Mouse (Mus musculus) midbrain, embryonic 13.5 days (tissue): ENCODE measurements around the gene Cyp2s1. TPM values are rescaled to one million over a fixed set of nuclear protein-coding genes. Genes with fewer than 3 reads are reported as not detected.

Experiments used
- ATAC-seq: fragments of 200-750 bp; cut with Nextera tagmentation; 2 replicates; pipeline ENCODE4 v1.8.0; 2017; ENCODE audit warnings: mild to moderate bottlenecking, moderate TSS enrichment, moderate library complexity
- H3K27ac ChIP-seq: fragments of 300-500 bp; sonication (generic); 2 replicates; pipeline ENCODE4 v1.5.1; 2015; ENCODE audit warnings: inconsistent platforms, mild to moderate bottlenecking, moderate library complexity
- H3K27me3 ChIP-seq: fragments of 300-500 bp; sonication (generic); 2 replicates; pipeline ENCODE4 v1.6.1; 2015; ENCODE audit warnings: mild to moderate bottlenecking, inconsistent platforms
- H3K36me3 ChIP-seq: fragments of 300-500 bp; sonication (generic); 2 replicates; pipeline ENCODE4 v1.6.1; 2015; ENCODE audit warnings: mild to moderate bottlenecking, inconsistent platforms
- H3K4me1 ChIP-seq: fragments of 300-500 bp; sonication (generic); replicated peaks from 2 replicates; pipeline ENCODE4 v1.6.1; 2015; ENCODE audit warnings: inconsistent platforms
- H3K4me2 ChIP-seq: fragments of 300-500 bp; sonication (generic); replicated peaks from 2 replicates; pipeline ENCODE4 v1.6.1; 2015; ENCODE audit warnings: moderate library complexity, mild to moderate bottlenecking, inconsistent platforms
- H3K4me3 ChIP-seq: fragments of 300-500 bp; sonication (generic); replicated peaks from 2 replicates; pipeline ENCODE4 v1.5.1; 2015; ENCODE audit warnings: mild to moderate bottlenecking, inconsistent platforms
- H3K9ac ChIP-seq: fragments of 300-500 bp; sonication (generic); replicated peaks from 2 replicates; pipeline ENCODE4 v1.6.1; 2015; ENCODE audit warnings: mild to moderate bottlenecking, inconsistent platforms
- H3K9me3 ChIP-seq: fragments of 300-500 bp; sonication (generic); 2 replicates; pipeline ENCODE4 v1.6.1; 2016; ENCODE audit warnings: mild to moderate bottlenecking, inconsistent platforms
- WGBS: fragments of 180-500 bp; shearing (Covaris S2); methylation state at CpG from one replicate; pipeline ENCODE4 v1.1.7; 2015; 5-methylcytosine and 5-hydroxymethylcytosine counted together
- polyA plus RNA-seq: library from polyadenylated mRNA; unstranded; fragments of >200 nt; fragmentation: Nextera tagmentation; extraction: Ambion mirVana; gene quantifications from 2 replicates; pipeline ENCODE4 v1.2.1, GENCODE M21; 2015

Gene Cyp2s1
- polyA plus RNA-seq, 1 experiment from 2014 or later = 1.0 TPM

DNA sequence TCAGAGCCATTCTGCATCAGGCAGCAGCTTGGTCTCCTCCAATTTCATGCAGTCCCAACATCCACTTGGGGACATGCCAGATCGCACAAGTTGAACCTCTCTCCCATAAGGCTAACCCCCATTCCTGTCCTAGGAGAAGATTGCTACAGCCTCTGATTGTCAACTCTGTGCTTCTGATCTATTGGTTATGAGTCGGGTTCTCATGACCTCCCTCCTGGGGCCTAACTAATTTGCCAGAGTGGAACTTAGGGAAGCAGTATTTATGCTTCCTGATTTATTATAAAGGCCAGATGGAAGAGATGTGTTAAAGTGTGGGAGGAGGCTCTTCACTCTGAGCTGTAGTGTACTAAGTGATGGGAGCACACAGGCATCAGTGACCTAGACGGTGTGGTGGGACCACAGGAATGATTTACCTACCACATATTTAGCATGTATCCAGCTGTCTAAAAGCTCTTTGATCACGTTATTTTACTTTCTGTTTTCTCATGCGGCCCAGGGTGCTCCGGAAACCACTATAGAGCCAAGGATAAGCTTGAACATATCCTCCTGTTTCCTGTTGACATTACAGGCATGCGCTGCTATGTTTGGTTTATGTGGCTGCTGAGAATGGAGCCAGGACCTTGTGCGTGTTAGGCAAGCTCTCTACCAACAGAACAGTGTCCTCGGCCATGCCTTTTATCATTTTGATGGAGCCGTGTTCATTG lies 18.6 kb upstream of the Cyp2s1 start:
- Histone ChIP-seq H3K9ac (no peak overlapping the region), H3K36me3 (no peaks in the 10 kb centered on the region), H3K4me3 (no peak overlapping the region), H3K4me2 (no peak overlapping the region), H3K9me3 (no peaks in the 10 kb centered on the region), H3K4me1 (no peaks in the 10 kb centered on the region), H3K27ac (no peak overlapping the region), H3K27me3 (no peaks in the 10 kb centered on the region)
- ATAC-seq = no peak
- 83% methylated on average over 10 of the region's 10 CpGs for WGBS

DNA sequence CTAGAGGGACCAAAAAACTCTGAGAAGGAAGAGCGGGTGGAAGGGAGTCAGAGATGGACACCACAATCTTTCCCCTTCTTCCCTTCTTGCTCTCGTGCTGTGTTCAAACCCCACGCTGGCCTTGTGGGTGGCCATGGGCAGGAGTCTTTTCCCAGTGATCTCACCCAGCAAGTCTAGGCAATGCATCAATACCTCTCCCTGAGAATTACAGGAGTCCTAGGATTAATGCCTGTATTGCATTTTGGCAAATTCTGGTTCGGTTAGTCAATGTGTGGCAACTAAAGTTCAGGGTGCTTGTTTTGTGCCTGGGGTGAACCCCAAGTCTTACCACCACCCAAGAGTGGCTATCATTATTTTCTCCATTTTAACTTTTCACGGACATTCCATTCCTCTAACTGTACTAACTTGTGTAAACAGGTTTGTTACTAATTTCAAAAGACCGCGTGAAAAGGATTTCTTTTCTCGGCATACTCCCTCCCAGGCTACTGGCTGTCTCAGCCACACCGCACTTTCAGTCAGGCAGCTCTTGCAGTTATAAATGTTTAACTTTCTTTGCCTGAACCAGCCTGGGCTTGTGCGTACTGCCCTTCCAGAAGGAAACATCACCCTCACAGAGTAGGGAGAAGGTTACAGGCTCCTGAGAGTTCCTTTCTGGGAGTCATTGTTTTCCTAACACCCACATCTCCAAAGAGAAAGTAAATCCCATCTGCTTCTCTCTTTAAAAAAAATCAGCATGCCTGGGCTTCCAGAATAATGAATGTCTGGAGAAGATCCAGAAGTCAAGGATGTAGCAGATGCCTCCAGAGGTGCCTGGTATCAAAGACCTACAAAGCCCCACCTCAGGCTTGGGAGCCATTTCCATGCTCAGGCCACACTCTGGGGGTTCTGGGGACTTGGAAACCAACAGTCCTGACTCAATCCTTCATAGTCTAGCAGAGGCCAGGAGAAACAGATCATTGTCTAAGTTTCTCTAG lies 15.1 kb upstream of the Cyp2s1 start:
- Histone ChIP-seq H3K4me2 (no peak overlapping the region), H3K27ac (no peak overlapping the region), H3K4me3 (no peak overlapping the region), H3K9me3 (no peaks in the 10 kb centered on the region), H3K27me3 (no peaks in the 10 kb centered on the region), H3K36me3 (no peaks in the 10 kb centered on the region), H3K9ac (no peak overlapping the region), H3K4me1 (no peaks in the 10 kb centered on the region)
- ATAC-seq = no peak
- WGBS = 83% methylated on average over 10 of the region's 10 CpGs

DNA sequence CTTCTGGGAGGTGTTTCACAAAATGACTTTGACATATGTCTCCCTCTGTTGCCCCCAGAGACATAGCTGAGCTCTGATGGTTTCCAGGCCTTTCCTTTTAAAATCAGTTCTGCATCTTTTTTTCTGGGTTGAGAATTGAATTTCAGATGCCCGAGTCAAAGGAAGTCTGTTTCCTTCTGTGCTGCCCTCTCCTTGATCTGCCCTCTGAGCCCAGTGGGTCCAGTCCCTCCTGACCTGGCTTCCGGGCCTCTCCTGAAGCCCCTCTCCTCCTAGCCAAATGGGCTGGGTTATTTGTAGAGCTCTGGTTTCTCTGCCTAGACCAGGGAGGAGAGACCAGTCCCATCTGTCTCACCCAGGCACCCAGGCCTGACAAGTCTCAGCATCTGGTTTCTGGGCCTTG lies 13.5 kb upstream of the Cyp2s1 start:
- Histone ChIP-seq H3K4me3 (no peak overlapping the region), H3K27me3 (no peaks in the 10 kb centered on the region), H3K4me1 (no peaks in the 10 kb centered on the region), H3K9me3 (no peaks in the 10 kb centered on the region), H3K4me2 (no peak overlapping the region), H3K9ac (no peak overlapping the region), H3K36me3 (no peaks in the 10 kb centered on the region), H3K27ac (no peak overlapping the region)
- no peak for ATAC-seq
- WGBS = 64% methylated on average over 2 of the region's 2 CpGs

DNA sequence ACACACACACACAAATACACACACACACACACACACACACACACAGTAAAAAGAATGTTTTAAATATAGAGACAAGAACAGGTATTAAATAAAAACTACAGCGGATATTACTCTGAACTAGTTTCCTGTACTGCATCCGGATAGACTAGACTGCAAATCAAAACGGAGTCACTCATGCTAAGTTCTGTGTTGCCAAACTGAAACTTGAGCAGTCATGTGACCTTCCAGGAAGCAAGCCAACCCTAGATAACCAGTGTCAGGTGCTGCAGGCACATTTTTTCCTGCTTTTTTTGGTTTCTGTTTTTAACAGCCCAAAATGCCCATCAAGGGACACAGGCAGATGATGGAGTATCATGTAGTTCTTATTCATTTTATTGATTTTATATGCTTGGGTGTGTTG lies 10.5 kb upstream of the Cyp2s1 start:
- Histone ChIP-seq H3K4me3 (no peak overlapping the region), H3K36me3 (no peaks in the 10 kb centered on the region), H3K27ac (no peak overlapping the region), H3K4me1 (no peaks in the 10 kb centered on the region), H3K9ac (no peak overlapping the region), H3K4me2 (no peak overlapping the region), H3K9me3 (no peaks in the 10 kb centered on the region), H3K27me3 (no peaks in the 10 kb centered on the region)
- WGBS = 87% methylated on average over 3 of the region's 3 CpGs
- ATAC-seq = no peak

DNA sequence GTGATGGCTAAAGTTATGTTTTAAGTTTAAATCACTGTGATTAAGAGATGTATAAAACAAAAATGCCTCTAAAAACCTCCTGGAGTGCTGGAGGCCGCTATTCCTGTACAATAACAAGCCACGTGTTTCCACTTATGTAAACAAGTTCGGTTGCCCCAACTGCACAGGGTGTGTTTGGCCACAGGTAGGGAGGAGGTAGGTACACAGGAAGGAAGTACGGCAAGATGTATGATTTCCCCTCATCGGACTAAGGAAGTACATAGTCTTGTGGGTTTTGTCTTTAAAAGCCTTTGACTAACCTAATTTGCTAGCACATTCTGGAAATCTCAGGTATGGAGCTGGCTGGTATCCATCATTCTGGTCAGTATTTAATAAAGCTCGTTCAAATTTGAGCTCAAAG lies 9.3 kb upstream of the Cyp2s1 start:
- Histone ChIP-seq H3K9me3 (no peaks in the 10 kb centered on the region), H3K4me2 (no peak overlapping the region), H3K27me3 (no peaks in the 10 kb centered on the region), H3K4me1 (no peaks in the 10 kb centered on the region), H3K4me3 (no peak overlapping the region), H3K36me3 (no peaks in the 10 kb centered on the region), H3K27ac (no peak overlapping the region), H3K9ac (no peak overlapping the region)
- 83% methylated on average over 6 of the region's 6 CpGs for WGBS
- no peak for ATAC-seq

DNA sequence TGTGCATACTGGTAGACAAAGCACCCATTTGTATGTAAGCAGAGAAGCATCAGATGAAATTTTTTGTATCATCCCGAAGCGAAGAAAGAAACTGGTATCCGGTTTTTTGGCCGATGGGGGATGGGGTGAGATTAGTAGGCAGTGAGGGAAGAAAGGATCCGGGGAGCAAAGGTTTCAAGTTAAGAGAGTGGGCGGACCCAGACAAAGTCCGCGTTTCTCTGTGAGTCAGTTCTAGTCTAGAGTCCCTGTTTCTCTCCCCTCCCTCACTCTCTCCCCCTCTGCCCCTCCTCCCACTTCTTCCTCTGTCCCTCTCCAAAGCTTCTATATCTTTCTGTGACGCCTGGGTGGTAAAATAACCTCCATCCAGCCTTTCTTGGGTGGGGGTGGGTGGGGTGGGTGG lies 8.3 kb upstream of the Cyp2s1 start:
- H3K4me1 ChIP-seq = no peaks in the 10 kb centered on the region
- H3K4me3 ChIP-seq = no peak overlapping the region
- H3K9me3 ChIP-seq = no peaks in the 10 kb centered on the region
- H3K4me2 ChIP-seq = no peak overlapping the region
- ATAC-seq = no peak
- H3K27ac ChIP-seq = no peak overlapping the region
- H3K27me3 ChIP-seq = no peaks in the 10 kb centered on the region
- WGBS = 51% methylated on average over 9 of the region's 9 CpGs
- no peaks in the 10 kb centered on the region for H3K36me3 ChIP-seq
- no peak overlapping the region for H3K9ac ChIP-seq

DNA sequence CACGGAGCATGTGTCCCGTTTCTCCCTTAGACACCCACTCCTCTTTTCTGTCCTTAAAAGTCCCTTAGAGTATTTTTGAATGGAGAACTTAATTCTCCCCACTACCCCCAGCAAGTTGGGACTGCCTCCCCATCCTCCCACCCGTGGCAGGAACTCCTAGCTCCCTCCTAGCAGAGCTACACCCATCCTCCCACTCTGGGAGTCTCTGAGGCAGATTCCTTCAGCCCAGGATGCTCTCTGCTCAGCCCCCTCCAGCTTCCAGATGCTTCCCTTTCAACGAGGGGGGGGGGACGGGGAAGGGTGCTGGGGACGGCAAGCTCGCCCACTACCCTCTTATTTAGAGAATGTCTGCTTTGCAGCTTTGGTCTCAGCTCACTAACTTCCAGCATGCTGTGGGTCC lies 1.1 kb downstream of the Cyp2s1 start:
- Histone ChIP-seq H3K4me3 (0 out of 2 replicates have a peak overlapping the region, but pooled peaks have one; percentile 50), H3K27ac (no peak overlapping the region), H3K4me2 (peak overlapping the region; percentile 77), H3K36me3 (no peaks in the 10 kb centered on the region), H3K4me1 (peaks cover 13% of the 10 kb centered on the region), H3K9ac (no peak overlapping the region), H3K27me3 (peaks cover 34% of the 10 kb centered on the region), H3K9me3 (no peaks in the 10 kb centered on the region)
- 26% methylated on average over 7 of the region's 7 CpGs for WGBS
- peak; percentile 10; the same call in 1 of the 2 replicates for ATAC-seq

DNA sequence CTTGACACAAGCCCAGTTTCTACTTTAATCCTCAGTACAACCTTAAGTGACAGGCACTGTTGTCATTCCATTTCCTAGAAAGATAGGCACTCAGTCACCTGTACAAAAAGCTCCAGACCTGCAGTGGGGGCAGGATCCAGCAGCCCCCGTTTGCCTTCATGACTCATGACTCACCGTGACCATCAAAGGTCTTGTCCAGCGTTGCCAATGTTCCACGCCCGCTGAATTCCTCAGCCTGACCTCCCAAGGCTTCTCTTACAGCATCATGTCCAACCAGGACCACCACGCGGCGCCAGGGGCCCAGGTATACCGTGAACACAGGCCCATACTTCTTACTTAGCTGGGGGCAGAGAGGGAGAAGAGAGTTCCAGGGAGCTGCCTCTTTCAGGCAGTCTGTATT lies 2.0 kb downstream of the Cyp2s1 start:
- Histone ChIP-seq H3K9me3 (no peaks in the 10 kb centered on the region), H3K4me3 (no peak overlapping the region), H3K4me2 (no peak overlapping the region), H3K36me3 (no peaks in the 10 kb centered on the region), H3K9ac (no peak overlapping the region), H3K27me3 (peaks cover 34% of the 10 kb centered on the region), H3K27ac (no peak overlapping the region), H3K4me1 (peaks cover 13% of the 10 kb centered on the region)
- no peak for ATAC-seq
- WGBS = 80% methylated on average over 9 of the region's 9 CpGs

DNA sequence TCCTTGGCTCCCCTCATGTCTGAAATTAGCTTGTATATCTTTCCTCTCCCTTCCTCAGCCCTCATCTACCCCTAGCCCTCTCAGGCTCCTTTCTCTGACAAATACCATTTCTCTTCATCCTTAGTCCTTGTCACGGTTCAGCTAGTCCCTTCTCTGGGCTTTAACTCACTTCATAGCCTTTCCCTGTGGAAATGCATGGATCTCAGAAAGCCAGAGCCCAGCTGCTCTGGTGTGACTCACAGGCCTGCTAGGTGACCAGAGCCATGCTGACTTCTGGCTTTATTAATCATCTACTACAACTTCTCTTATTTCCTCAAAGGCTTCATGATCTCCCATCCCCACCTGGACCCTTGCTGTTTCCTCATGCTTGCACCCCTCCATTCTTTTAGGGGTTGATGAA lies 4.5 kb downstream of the Cyp2s1 start:
- no peak overlapping the region for H3K4me3 ChIP-seq
- H3K27ac ChIP-seq = no peak overlapping the region
- ATAC-seq = no peak
- H3K9me3 ChIP-seq = no peaks in the 10 kb centered on the region
- peaks cover 25% of the 10 kb centered on the region for H3K27me3 ChIP-seq
- WGBS = 38% methylated on average over 1 of the region's 1 CpGs
- H3K9ac ChIP-seq = no peak overlapping the region
- H3K4me2 ChIP-seq = no peak overlapping the region
- H3K36me3 ChIP-seq = no peaks in the 10 kb centered on the region
- H3K4me1 ChIP-seq = peaks cover 13% of the 10 kb centered on the region

DNA sequence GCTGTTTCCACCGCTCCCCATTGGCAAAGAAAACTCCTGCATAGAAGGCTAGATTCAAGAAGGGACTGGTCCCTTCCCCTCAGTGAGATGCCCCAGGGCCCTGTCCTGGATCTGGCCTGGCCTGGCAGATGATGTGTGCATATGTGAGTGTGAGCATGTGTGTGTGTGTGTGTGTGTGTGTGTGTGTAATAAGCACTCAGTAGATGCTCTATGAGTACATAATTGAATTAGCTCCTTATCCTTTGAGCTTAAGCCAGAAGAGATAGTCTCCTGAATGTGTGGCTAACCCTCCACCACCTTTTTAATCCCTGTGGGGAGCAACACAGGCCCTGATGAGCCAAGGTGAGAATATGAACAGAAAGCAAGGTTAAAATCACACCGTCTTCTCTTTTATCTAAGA lies 5.0 kb downstream of the Cyp2s1 start:
- Histone ChIP-seq H3K27me3 (peaks cover 22% of the 10 kb centered on the region), H3K4me1 (peaks cover 12% of the 10 kb centered on the region), H3K36me3 (no peaks in the 10 kb centered on the region), H3K4me2 (no peak overlapping the region), H3K9me3 (no peaks in the 10 kb centered on the region), H3K9ac (no peak overlapping the region), H3K27ac (no peak overlapping the region), H3K4me3 (no peak overlapping the region)
- no peak for ATAC-seq
- WGBS = 73% methylated on average over 2 of the region's 2 CpGs

DNA sequence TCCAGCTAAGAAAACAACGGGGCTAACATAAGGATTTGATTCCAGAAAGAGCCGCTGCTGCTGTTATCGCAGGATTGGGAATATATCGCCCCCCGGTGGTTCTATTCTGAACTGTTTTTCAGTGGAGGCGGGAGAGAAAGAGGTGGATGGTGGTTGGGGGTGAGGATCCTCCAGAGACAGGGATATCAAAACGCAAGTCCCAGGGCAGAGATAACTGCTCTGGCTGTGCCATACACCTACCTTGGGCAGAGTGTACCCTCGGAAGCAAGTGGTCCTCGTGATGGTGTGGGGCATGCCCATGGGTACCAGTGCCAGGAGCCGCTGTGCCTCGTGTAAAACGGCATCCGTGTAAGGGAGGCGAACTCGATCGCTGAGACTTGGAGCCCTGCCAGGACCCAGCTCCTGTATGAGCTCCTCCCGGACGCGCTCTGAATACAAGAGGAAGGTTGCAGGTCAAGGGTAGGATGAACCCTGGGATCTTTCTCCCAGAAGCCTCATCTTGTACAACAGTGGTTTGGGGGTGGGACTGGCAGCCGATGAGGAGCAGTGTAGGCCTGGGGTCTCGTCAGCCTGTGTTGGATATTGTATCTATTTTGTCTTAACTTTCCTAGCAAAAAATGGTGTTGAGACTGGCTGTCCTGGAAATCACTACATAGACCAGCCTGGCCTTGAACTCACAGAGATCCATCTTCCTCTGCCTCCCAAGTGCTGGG lies 10.9 kb downstream of the Cyp2s1 start:
- no peaks in the 10 kb centered on the region for H3K27me3 ChIP-seq
- H3K4me3 ChIP-seq = peak overlapping the region; percentile 12; the same call in 1 of the 2 replicates
- H3K36me3 ChIP-seq = no peaks in the 10 kb centered on the region
- H3K9me3 ChIP-seq = no peaks in the 10 kb centered on the region
- no peak overlapping the region; the same call in none of the 2 replicates for H3K9ac ChIP-seq
- peak overlapping the region; percentile 44 for H3K4me2 ChIP-seq
- H3K27ac ChIP-seq = no peak overlapping the region
- WGBS = 20% methylated on average over 21 of the region's 21 CpGs
- 0 out of 2 replicates have a peak, but pooled peaks cover 4% of the 10 kb centered on the region for H3K4me1 ChIP-seq
- ATAC-seq = peak; percentile 68

DNA sequence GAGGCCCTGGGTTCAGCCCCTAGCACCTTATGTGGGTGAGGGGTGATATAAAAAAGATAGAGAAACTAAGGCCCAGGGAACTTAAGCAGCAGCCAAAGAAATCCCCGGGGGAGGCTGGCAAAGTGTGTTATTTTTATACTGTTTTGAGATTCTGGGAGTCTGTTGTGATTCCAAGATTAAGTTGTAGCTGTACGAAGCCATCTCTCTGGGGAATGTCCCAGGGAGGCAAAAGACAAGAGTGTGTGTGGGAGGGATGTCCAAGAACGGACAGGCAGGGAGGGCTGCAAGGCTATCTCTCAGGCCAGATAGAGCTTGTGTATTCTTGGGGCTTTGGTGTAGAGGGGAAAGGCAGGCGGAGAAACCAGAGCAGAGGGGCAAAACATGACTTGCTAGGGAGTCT lies 11.9 kb downstream of the Cyp2s1 start:
- 83% methylated on average over 4 of the region's 4 CpGs for whole genome bisulfite sequencing
- Histone ChIP-seq H3K4me1 (0 out of 2 replicates have a peak, but pooled peaks cover 4% of the 10 kb centered on the region), H3K9me3 (no peaks in the 10 kb centered on the region), H3K36me3 (no peaks in the 10 kb centered on the region), H3K4me2 (no peak overlapping the region), H3K9ac (no peak overlapping the region), H3K27ac (no peak overlapping the region), H3K27me3 (no peaks in the 10 kb centered on the region), H3K4me3 (no peak overlapping the region)
- no peak for ATAC-seq
